Mouse (Mus musculus) brain, embryonic 18.5 days (tissue): Measurements from ENCODE around the gene Mpig6b.

Experiments
- DNase-seq: peaks from one replicate; pipeline ENCODE4 v3.0.0-alpha.2; 2012; ENCODE audit warnings: low read depth, low spot score

The Mpig6b gene

GRCm38 (mm10) chr17:35066084-35066483 is at the start of gene Mpig6b:
Mpig6b (minus strand) TSS chr17:35066184.
- DNase-seq = no peak

- no peak for DNase-seq
Observed at GRCm38 (mm10) chr17:35115046-35116019, 49.3 kb upstream of the Mpig6b start, which contains the start of gene Ly6g5b. Ly6g5b (minus strand) TSS chr17:35115428.

- DNase-seq = no peak
Observed at GRCm38 (mm10) chr17:35111774-35112173, 45.8 kb upstream of the Mpig6b start.

GRCm38 (mm10) chr17:35108097-35108496 is 42.1 kb upstream of the Mpig6b start, which contains the start of gene Ly6g5c:
Ly6g5c (plus strand) TSS chr17:35108279.
- no peak for DNase-seq

GRCm38 (mm10) chr17:35106522-35106921 is 40.5 kb upstream of the Mpig6b start:
- no peak for DNase-seq

- DNase-seq = no peak
Observed at GRCm38 (mm10) chr17:35105740-35106389, 39.9 kb upstream of the Mpig6b start.

GRCm38 (mm10) chr17:35104754-35105153 is 38.8 kb upstream of the Mpig6b start:
- DNase-seq = no peak

- DNase-seq = no peak
Observed at GRCm38 (mm10) chr17:35104079-35104478, 38.1 kb upstream of the Mpig6b start.

- no peak for DNase-seq
Observed at GRCm38 (mm10) chr17:35103221-35103690, 37.3 kb upstream of the Mpig6b start.

- no peak for DNase-seq
Observed at GRCm38 (mm10) chr17:35102299-35102698, 36.3 kb upstream of the Mpig6b start.

GRCm38 (mm10) chr17:35101161-35101560 is 35.2 kb upstream of the Mpig6b start:
- DNase-seq = no peak

- DNase-seq = no peak
Observed at GRCm38 (mm10) chr17:35100196-35100765, 34.3 kb upstream of the Mpig6b start.

- DNase-seq = no peak
Observed at GRCm38 (mm10) chr17:35097164-35097655, 31.2 kb upstream of the Mpig6b start.

GRCm38 (mm10) chr17:35096597-35096996 is 30.6 kb upstream of the Mpig6b start:
- no peak for DNase-seq

- no peak for DNase-seq
Observed at GRCm38 (mm10) chr17:35094475-35095365, 28.7 kb upstream of the Mpig6b start.

GRCm38 (mm10) chr17:35092403-35093198 is 26.6 kb upstream of the Mpig6b start:
- DNase-seq = no peak

GRCm38 (mm10) chr17:35090166-35090932 is 24.4 kb upstream of the Mpig6b start:
- DNase-seq = no peak

GRCm38 (mm10) chr17:35088825-35089644 is 23.1 kb upstream of the Mpig6b start, which contains the start of gene Abhd16a:
Abhd16a (plus strand) TSS chr17:35089263.
- DNase-seq = peak; percentile 87
